Mouse (Mus musculus) neutrophil, adult 83 days (primary cell): ENCODE results near the gene Tmem42. TPM values are rescaled to one million over a fixed set of nuclear protein-coding genes. Genes with fewer than 3 reads are reported as not detected.

Source experiments
- total RNA-seq, 2 experiments: library from RNA; stranded (reverse); gene quantifications; one replicate each; pipeline ENCODE4 v1.2.4; 2023

Tmem42 gene
- total RNA-seq = 1 to 10 TPM; 3.2 to 4.1 TPM

DNA sequence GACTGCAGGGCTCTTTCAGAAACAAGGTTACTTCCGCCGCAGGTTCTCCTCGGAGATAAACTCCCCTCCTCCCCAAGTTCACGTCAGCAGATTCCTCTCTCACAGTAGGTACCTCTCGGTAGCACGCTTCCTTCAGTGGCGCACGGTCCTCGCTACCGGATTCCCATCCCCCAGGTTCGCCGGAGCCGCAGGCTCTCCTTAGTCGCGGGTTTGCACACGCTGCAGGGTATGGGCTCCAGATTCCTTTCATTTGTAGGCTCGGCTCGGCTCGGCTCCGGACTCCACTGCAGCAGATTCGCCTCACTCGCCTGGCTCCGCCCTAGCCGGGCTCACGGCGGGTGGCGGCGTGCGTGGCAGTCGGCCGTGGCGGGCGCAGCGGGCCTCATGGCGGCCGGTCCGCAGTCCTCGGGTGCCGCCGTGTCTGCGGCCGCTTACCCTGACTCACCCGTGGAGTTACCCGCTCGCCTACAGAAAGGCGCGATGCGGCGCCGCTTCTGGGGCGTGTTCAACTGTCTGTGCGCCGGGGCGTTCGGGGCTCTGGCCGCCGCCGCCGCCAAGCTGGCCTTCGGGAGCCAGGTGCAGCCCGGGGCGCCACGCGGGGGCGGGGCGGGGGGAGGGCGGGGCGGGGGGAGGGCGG, at the start of gene Tmem42:
Gene Tmem42 (plus strand): TSS at position 332 of the 637 bp plus-strand sequence.

DNA sequence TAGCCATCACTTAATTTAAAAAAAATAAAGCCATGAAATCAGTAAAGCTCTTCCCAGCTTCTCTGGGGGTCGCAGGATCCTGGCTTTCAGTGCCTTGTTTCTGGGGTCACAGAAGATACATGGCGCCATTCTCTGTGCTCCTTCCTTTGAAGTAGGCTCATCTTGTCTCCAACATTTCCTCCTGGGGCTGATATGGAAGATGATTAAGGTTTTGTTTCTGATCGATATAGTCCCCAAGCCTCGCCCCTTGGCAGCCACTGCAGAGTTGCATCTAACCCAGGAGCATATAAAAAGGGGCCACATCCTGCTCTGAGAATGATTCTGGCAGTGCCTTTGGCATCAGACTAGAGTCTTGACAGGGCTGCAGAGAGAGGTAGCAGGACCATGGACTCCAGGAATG, 13.3 kb downstream of the Tmem42 start, which contains the start of gene Tgm4:
Gene Tgm4 (plus strand): TSS at position 301 of the 400 bp plus-strand sequence.

Other genes starting within 250 kb of the Tmem42 start
- 1 to 10 TPM; 5.2 to 6.7 TPM for gene Tcaim, start 215.8 kb upstream of the Tmem42 start, total RNA-seq
- gene Gm35549, start 177.3 kb upstream of the Tmem42 start, total RNA-seq = not detected
- gene Zfp445, start 155.3 kb upstream of the Tmem42 start, total RNA-seq = 10 to 100 TPM; 85.8 to 89.4 TPM
- under 1 TPM; 0.53 to 0.77 TPM for gene Zkscan7, start 135.6 kb upstream of the Tmem42 start, total RNA-seq
- gene Zfp105, start 98.3 kb upstream of the Tmem42 start, total RNA-seq = under 1 TPM; 0.66 to 0.79 TPM
- gene 1110059G10Rik, start 70.3 kb upstream of the Tmem42 start, total RNA-seq = 10 to 100 TPM; 21.9 to 24.3 TPM
- 10 to 100 TPM; 80.6 to 82.8 TPM for gene Kif15, start 70.3 kb upstream of the Tmem42 start, total RNA-seq
- not detected for gene Tgm4, start 13.4 kb downstream of the Tmem42 start, total RNA-seq
- 100 to 1,000 TPM; 102 to 105 TPM for gene Zdhhc3, start 91.9 kb downstream of the Tmem42 start, total RNA-seq
- gene Exosc7, start 91.9 kb downstream of the Tmem42 start, total RNA-seq = 10 to 100 TPM; 30.7 to 32.1 TPM
- gene Clec3b, start 129.6 kb downstream of the Tmem42 start, total RNA-seq = not detected
- not detected for gene Cdcp1, start 194.7 kb downstream of the Tmem42 start, total RNA-seq
- gene Tmem158, start 239.4 kb downstream of the Tmem42 start, total RNA-seq = under 1 TPM in 1 of 2 experiments, not detected in 1; 0.20 TPM